Mouse (Mus musculus) CH12.LX (cell line): ENCODE data around the gene Mfsd11. TPM values are rescaled to one million over a fixed set of nuclear protein-coding genes. Genes with fewer than 3 reads are reported as not detected.

Experiments
- DNase-seq: peaks from one replicate; pipeline ENCODE4 v3.0.0-alpha.2; 2013; ENCODE audit errors: extremely low read depth
- H3K27ac ChIP-seq: 2 replicates; pipeline ENCODE4 v1.5.1; 2012; ENCODE audit warnings: low read depth, mild to moderate bottlenecking, control low read depth, moderate library complexity; ENCODE audit not compliant: insufficient read depth
- H3K27me3 ChIP-seq: replicated peaks from 2 replicates; pipeline ENCODE3; 2012; ENCODE audit warnings: inconsistent platforms
- H3K36me3 ChIP-seq, 2 experiments: replicated peaks in 1 of 2; 2 replicates each; pipeline versions ENCODE3 to v1.6.1; 2012; ENCODE audit warnings: inconsistent platforms in 1 of 2, low read length in 1 of 2, mild to moderate bottlenecking in 1 of 2, mixed read lengths in 1 of 2, moderate library complexity in 1 of 2; ENCODE audit not compliant: control insufficient read depth in 1 of 2, insufficient read depth in 1 of 2
- H3K4me1 ChIP-seq, 2 experiments: 2 replicates each; pipeline ENCODE4 v1.6.1; 2012; ENCODE audit warnings: inconsistent platforms in 1 of 2, moderate library complexity in 1 of 2; ENCODE audit not compliant: insufficient read depth in 2 of 2, control insufficient read depth in 1 of 2
- H3K4me2 ChIP-seq: 2 replicates; pipeline ENCODE4 v1.6.1; 2012; ENCODE audit warnings: low read depth, mild to moderate bottlenecking, control low read depth; ENCODE audit not compliant: poor library complexity, insufficient read depth, severe bottlenecking
- H3K4me3 ChIP-seq, 3 experiments: fragments of 150-350 bp in 1 of 3; sonication (generic) in 1 of 3; replicated peaks in 1 of 3; 2 replicates each; pipeline versions ENCODE3 to v1.5.1; 2011 to 2012; ENCODE audit warnings: low read depth in 2 of 3, low read length in 2 of 3, mild to moderate bottlenecking in 2 of 3, moderate library complexity in 2 of 3, control low read depth in 1 of 3, improper control_type of control experiment in 1 of 3, inconsistent platforms in 1 of 3, mixed read lengths in 1 of 3; ENCODE audit not compliant: poor library complexity in 1 of 3
- H3K79me2 ChIP-seq: replicated peaks from 2 replicates; pipeline ENCODE4 v1.6.1; 2012; ENCODE audit warnings: mild to moderate bottlenecking, moderate library complexity; ENCODE audit not compliant: control insufficient read depth, poor library complexity, insufficient read depth, severe bottlenecking; ENCODE audit errors: extremely low read depth
- H3K9ac ChIP-seq: 2 replicates; pipeline ENCODE4 v1.6.1; 2012; ENCODE audit warnings: low read depth, mild to moderate bottlenecking, control low read depth, moderate library complexity; ENCODE audit not compliant: insufficient read depth
- H3K9me3 ChIP-seq: replicated peaks from 2 replicates; pipeline ENCODE3; 2012; ENCODE audit warnings: low read length, inconsistent platforms, mixed read lengths
- CHD1 ChIP-seq: IDR thresholded peaks from 2 replicates; pipeline ENCODE4 v1.6.1; 2012; ENCODE audit warnings: low read depth, low read length, improper control_type of control experiment, inconsistent platforms
- CTCF ChIP-seq, 2 experiments: IDR thresholded peaks in 1 of 2; conservative IDR thresholded peaks in 1 of 2; 2 replicates each; pipeline ENCODE4 v1.5.1; 2011 to 2012; ENCODE audit warnings: low read depth in 2 of 2, low read length in 2 of 2, improper control_type of control experiment in 1 of 2, inconsistent platforms in 1 of 2, mild to moderate bottlenecking in 1 of 2, moderate library complexity in 1 of 2
- E2F4 ChIP-seq: IDR thresholded peaks from 2 replicates; pipeline ENCODE4 v1.6.1; 2011; ENCODE audit warnings: low read depth, low read length, improper control_type of control experiment; ENCODE audit not compliant: insufficient replicate concordance
- ELF1 ChIP-seq: IDR thresholded peaks from 2 replicates; pipeline ENCODE4 v1.6.1; 2014; ENCODE audit warnings: low read depth, mild to moderate bottlenecking, inconsistent platforms, low read length, improper control_type of control experiment
- EP300 ChIP-seq: IDR thresholded peaks from 2 replicates; pipeline ENCODE4 v1.6.1; 2011; ENCODE audit warnings: low read length, improper control_type of control experiment
- ETS1 ChIP-seq: conservative IDR thresholded peaks from 2 replicates; pipeline ENCODE4 v1.6.1; 2012; ENCODE audit warnings: low read depth, mild to moderate bottlenecking, inconsistent platforms, low read length, improper control_type of control experiment, moderate library complexity
- GABPA ChIP-seq: IDR thresholded peaks from 2 replicates; pipeline ENCODE4 v1.6.1; 2012; ENCODE audit warnings: low read depth, low read length, improper control_type of control experiment, inconsistent platforms; ENCODE audit not compliant: insufficient replicate concordance
- HCFC1 ChIP-seq: IDR thresholded peaks from 2 replicates; pipeline ENCODE4 v1.6.1; 2012; ENCODE audit warnings: low read depth, mild to moderate bottlenecking, inconsistent platforms, low read length, improper control_type of control experiment
- JUND ChIP-seq: conservative IDR thresholded peaks from 2 replicates; pipeline ENCODE4 v1.6.1; 2011; ENCODE audit warnings: low read depth, low read length, improper control_type of control experiment
- MAFK ChIP-seq: IDR thresholded peaks from 2 replicates; pipeline ENCODE4 v1.6.1; 2011; ENCODE audit warnings: low read length, improper control_type of control experiment; ENCODE audit not compliant: insufficient replicate concordance
- MEF2A ChIP-seq: IDR thresholded peaks from 2 replicates; pipeline ENCODE4 v1.6.1; 2014; ENCODE audit warnings: low read depth, mild to moderate bottlenecking, inconsistent platforms, low read length, improper control_type of control experiment, borderline replicate concordance
- MXI1 ChIP-seq: IDR thresholded peaks from 2 replicates; pipeline ENCODE4 v1.6.1; 2011; ENCODE audit warnings: mild to moderate bottlenecking, low read depth, low read length, improper control_type of control experiment
- NELFE ChIP-seq: IDR thresholded peaks from 2 replicates; pipeline ENCODE4 v1.6.1; 2011; ENCODE audit warnings: low read depth, low read length, improper control_type of control experiment
- NRF1 ChIP-seq: IDR thresholded peaks from 2 replicates; pipeline ENCODE4 v1.6.1; 2014; ENCODE audit warnings: low read depth, mild to moderate bottlenecking, inconsistent platforms, low read length, improper control_type of control experiment, moderate library complexity
- POLR2A ChIP-seq: IDR thresholded peaks from 2 replicates; pipeline ENCODE4 v1.6.1; 2011; ENCODE audit warnings: low read depth, mild to moderate bottlenecking, improper control_type of control experiment, low read length
- TBP ChIP-seq: conservative IDR thresholded peaks from 2 replicates; pipeline ENCODE4 v1.6.1; 2011; ENCODE audit warnings: low read depth, low read length, improper control_type of control experiment
- TCF12 ChIP-seq: IDR thresholded peaks from 2 replicates; pipeline ENCODE4 v1.6.1; 2014; ENCODE audit warnings: low read depth, mild to moderate bottlenecking, inconsistent platforms, low read length, improper control_type of control experiment
- USF1 ChIP-seq: IDR thresholded peaks from 2 replicates; pipeline ENCODE4 v1.6.1; 2014; ENCODE audit warnings: low read depth, mild to moderate bottlenecking, inconsistent platforms, low read length, improper control_type of control experiment
- USF2 ChIP-seq: conservative IDR thresholded peaks from 2 replicates; pipeline ENCODE4 v1.6.1; 2011; ENCODE audit warnings: low read depth, low read length, improper control_type of control experiment
- ZC3H11A ChIP-seq: IDR thresholded peaks from 2 replicates; pipeline ENCODE4 v1.6.1; 2012; ENCODE audit warnings: low read depth, mild to moderate bottlenecking, inconsistent platforms, low read length, improper control_type of control experiment
- ZMIZ1 ChIP-seq: IDR thresholded peaks from 2 replicates; pipeline ENCODE4 v1.6.1; 2012; ENCODE audit warnings: low read depth, mild to moderate bottlenecking, inconsistent platforms, low read length, improper control_type of control experiment
- ZNF384 ChIP-seq: IDR thresholded peaks from 2 replicates; pipeline ENCODE4 v1.6.1; 2012; ENCODE audit warnings: low read depth, low read length, improper control_type of control experiment, inconsistent platforms
- dilution Hi-C: fragments of 300-500 bp; cut with MboI; formaldehyde crosslinking; loops from 2 replicates; pipeline ENCODE4 v1.14.3; 2020; ENCODE audit warnings: low sequenced_read_pairs; ENCODE audit not compliant: extremely low pct_unique_long_range_greater_than_20kb, extremely low pct_ligation_motif_present
- in situ Hi-C: fragments of 300-500 bp; cut with MboI; formaldehyde crosslinking; loops from 3 replicates; pipeline ENCODE4 v1.14.3; 2019; ENCODE audit warnings: low sequenced_read_pairs, low pct_ligation_motif_present, low pct_unique_long_range_greater_than_20kb, mixed read lengths
- polyA plus RNA-seq: library from polyadenylated mRNA; unstranded; fragments of >175 nt; gene quantifications from 2 replicates; pipeline ENCODE4 v1.2.1, GENCODE M21; 2012; ENCODE audit warnings: low read depth; ENCODE audit not compliant: insufficient read length
- total RNA-seq, 2 experiments: library from RNA; depleted of rRNA; stranded (reverse); fragments of 300-350 nt in 1 of 2; fragments of >200 nt in 1 of 2; gene quantifications; 2 replicates each; pipeline ENCODE4 v1.2.3; 2012 to 2014

Mfsd11 gene
- total and polyA plus RNA-seq, 3 experiments = 4.1 to 17.7 (median 13.2) TPM

- no peak for DNase-seq
- no peaks in the 10 kb centered on the region for H3K27me3 ChIP-seq
These were observed 26.2 kb downstream of the Mfsd11 start for GRCm38 (mm10) chr11:116878454-116878853.

GRCm38 (mm10) chr11:116880839-116881238, 28.6 kb downstream of the Mfsd11 start:
- H3K36me3 ChIP-seq = peaks cover 0 to 2% of the 10 kb centered on the region in 2 experiments
- TF ChIP-seq POLR2A = no peak
- no peak for TF ChIP-seq E2F4
- TF ChIP-seq ELF1 = no peak
- no peak for TF ChIP-seq TCF12
- TF ChIP-seq MAFK = no peak
- no peak for TF ChIP-seq TBP
- TF ChIP-seq MEF2A = no peak
- no peak for TF ChIP-seq USF2
- TF ChIP-seq ETS1 = no peak
- dilution Hi-C loops = no loop called here
- DNase-seq = no peak
- no peaks in the 10 kb centered on the region for H3K9me3 ChIP-seq
- no peak overlapping the region for H3K27ac ChIP-seq
- H3K9ac ChIP-seq = no peak overlapping the region
- H3K79me2 ChIP-seq = no peaks in the 10 kb centered on the region
- H3K4me3 ChIP-seq = no peak overlapping the region
- no peak overlapping the region for H3K4me2 ChIP-seq
- in situ Hi-C loops = loop anchor here (10.0 kb wide), 1 partner anchor 294 kb away; no protein-coding TSS in a partner anchor
- H3K4me1 ChIP-seq = peaks cover under 1 to 7% of the 10 kb centered on the region in 2 experiments; a peak in 1 of 4 replicates
- H3K27me3 ChIP-seq = peaks cover 10% of the 10 kb centered on the region

More at GRCm38 (mm10) chr11:116878454-116878853, 26.2 kb downstream of the Mfsd11 start:
- no peak overlapping the region for H3K27ac ChIP-seq
- H3K4me3 ChIP-seq = no peak overlapping the region
- no peaks in the 10 kb centered on the region for H3K79me2 ChIP-seq
- H3K9ac ChIP-seq = no peak overlapping the region
- dilution Hi-C loops (no loop called here), in situ Hi-C loops (no loop called here)
- no peaks in the 10 kb centered on the region for H3K4me1 ChIP-seq
- H3K4me2 ChIP-seq = no peak overlapping the region
- H3K36me3 ChIP-seq = peaks cover 13 to 18% of the 10 kb centered on the region in 2 experiments
- TF ChIP-seq EP300 (no peak), CTCF (conservative IDR thresholded peaks at IDR 0.05 in 1 of 2, IDR thresholded peaks at IDR 0.05 in 1 of 2; ENCODE audit: low read depth in 2 of 2, low read length in 2 of 2) (no peak), HCFC1 (no peak), ELF1 (no peak), JUND (no peak), ZNF384 (no peak), POLR2A (no peak), MXI1 (no peak), CHD1 (no peak), ZC3H11A (no peak), TBP (no peak), ZMIZ1 (no peak), USF1 (no peak), GABPA (no peak), USF2 (no peak), NELFE (no peak), NRF1 (no peak)
- H3K9me3 ChIP-seq = no peaks in the 10 kb centered on the region
